Mouse (Mus musculus) heart, embryonic 10.5 days (tissue): Measurements from ENCODE around the gene C5ar1. TPM values are rescaled to one million over a fixed set of nuclear protein-coding genes. Genes with fewer than 3 reads are reported as not detected.
"Not testable (repeated sequence)": the region's sequence is repeated elsewhere in the genome, so short reads cannot be mapped to it uniquely, and the experiment has no call there.

ENCODE experiments used
- DNase-seq: peaks from one replicate; pipeline ENCODE4 v3.0.0-alpha.2; 2017; ENCODE audit warnings: low spot score
- H3K27ac ChIP-seq: fragments of 300-500 bp; sonication (generic); 2 replicates; pipeline ENCODE4 v1.5.1; 2016; ENCODE audit warnings: mild to moderate bottlenecking
- H3K27me3 ChIP-seq: fragments of 300-500 bp; sonication (generic); 2 replicates; pipeline ENCODE4 v1.6.1; 2016; ENCODE audit warnings: mild to moderate bottlenecking; ENCODE audit not compliant: poor library complexity, insufficient read depth, severe bottlenecking
- H3K36me3 ChIP-seq: fragments of 300-500 bp; sonication (generic); 2 replicates; pipeline ENCODE4 v1.6.1; 2016; ENCODE audit warnings: mild to moderate bottlenecking, moderate library complexity
- H3K4me1 ChIP-seq: fragments of 300-500 bp; sonication (generic); 2 replicates; pipeline ENCODE4 v1.6.1; 2016; ENCODE audit warnings: mild to moderate bottlenecking
- H3K4me3 ChIP-seq: fragments of 300-500 bp; sonication (generic); 2 replicates; pipeline ENCODE4 v1.5.1; 2016; ENCODE audit warnings: mild to moderate bottlenecking, moderate library complexity
- H3K9me3 ChIP-seq: fragments of 300-500 bp; sonication (generic); 2 replicates; pipeline ENCODE4 v1.6.1; 2016; ENCODE audit warnings: mild to moderate bottlenecking, moderate library complexity
- WGBS: fragments of 180-500 bp; shearing (Covaris S2); methylation state at CpG from one replicate; pipeline ENCODE4 v1.1.7; 2016; 5-methylcytosine and 5-hydroxymethylcytosine counted together
- polyA plus RNA-seq: library from polyadenylated mRNA; unstranded; fragments of >200 nt; fragmentation: Nextera tagmentation; extraction: Ambion mirVana; gene quantifications from 2 replicates; pipeline ENCODE4 v1.2.1, GENCODE M21; 2016

Gene C5ar1
- polyA plus RNA-seq, 1 experiment from 2014 or later: 1.0 TPM

DNA sequence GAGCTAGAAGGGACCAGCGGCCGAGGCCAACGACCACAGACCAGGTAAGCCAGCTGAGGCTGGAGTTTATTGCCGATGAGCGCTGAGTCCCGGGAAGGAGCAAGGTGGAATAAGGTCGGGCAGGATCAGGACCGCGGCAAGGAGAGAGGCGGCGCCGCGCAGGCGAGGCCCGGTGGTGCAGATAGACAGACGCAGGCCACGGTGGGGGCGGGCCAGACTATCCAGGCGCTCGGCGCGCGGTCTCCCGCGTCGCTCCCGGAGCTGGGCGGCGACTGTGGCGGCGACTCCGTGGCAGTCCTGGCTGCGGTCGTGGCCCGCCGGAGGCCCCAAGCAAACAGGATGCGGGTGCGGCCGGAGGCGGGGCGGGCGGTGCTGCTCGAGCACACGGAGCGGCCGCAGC is 13.3 kb upstream of the C5ar1 start:
- under 1% methylated on average over 46 of the region's 46 CpGs for WGBS
- no peaks in the 10 kb centered on the region for H3K9me3 ChIP-seq
- H3K27ac ChIP-seq: peak overlapping the region; percentile 93
- H3K27me3 ChIP-seq: peaks cover 16% of the 10 kb centered on the region; the same call in 1 of the 2 replicates
- H3K4me1 ChIP-seq: peaks cover 28% of the 10 kb centered on the region
- H3K36me3 ChIP-seq: peaks cover 29% of the 10 kb centered on the region
- peak; percentile 91 for DNase-seq
- H3K4me3 ChIP-seq: peak overlapping the region; percentile 79

DNA sequence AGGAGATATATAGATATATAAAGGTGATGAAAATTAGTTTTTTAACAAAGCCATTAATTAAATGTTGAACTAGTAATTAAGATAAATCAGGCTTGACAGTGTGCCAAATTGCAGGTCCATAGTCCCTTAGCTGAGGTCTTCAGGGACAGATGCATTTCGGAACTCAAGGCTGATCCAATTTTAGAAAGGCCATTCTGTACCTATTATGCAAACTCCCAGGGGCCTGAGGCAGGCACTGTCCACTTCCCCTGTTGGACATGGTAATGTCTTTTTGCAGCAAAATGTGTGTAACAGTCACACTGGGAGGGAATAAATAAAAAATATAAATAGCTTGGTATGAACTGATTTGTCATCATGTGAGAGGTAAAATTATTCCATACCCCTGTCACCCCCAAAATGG is 11.8 kb upstream of the C5ar1 start:
- Histone ChIP-seq H3K9me3 (no peaks in the 10 kb centered on the region), H3K4me1 (peaks cover 28% of the 10 kb centered on the region), H3K36me3 (peaks cover 14% of the 10 kb centered on the region), H3K27ac (no peak overlapping the region), H3K27me3 (peaks cover 16% of the 10 kb centered on the region; the same call in 1 of the 2 replicates), H3K4me3 (no peak overlapping the region)
- DNase-seq: no peak
- 69% methylated on average over 1 of the region's 1 CpGs for WGBS

DNA sequence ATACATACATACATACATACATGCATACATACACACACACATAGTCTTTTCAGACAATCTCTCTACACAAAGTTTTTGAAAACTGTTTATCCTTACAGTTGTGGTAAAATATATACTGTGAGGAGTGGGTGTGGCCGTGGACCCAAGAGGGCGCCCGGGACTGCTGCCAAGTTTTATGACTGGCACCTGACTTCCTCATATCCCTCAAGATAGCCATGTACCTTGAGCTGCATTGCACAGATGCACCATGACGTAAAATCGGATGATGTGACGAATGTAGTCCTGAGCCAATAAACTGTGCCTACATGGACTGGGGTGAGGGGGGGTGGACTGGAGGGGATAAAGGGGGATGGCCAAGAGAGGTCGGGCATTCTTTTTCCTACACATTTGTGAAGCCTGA is 7.3 kb upstream of the C5ar1 start:
- H3K36me3 ChIP-seq, DNase-seq, H3K9me3 ChIP-seq, H3K4me3 ChIP-seq, H3K27ac ChIP-seq, H3K4me1 ChIP-seq: not testable (repeated sequence)
- H3K27me3 ChIP-seq: peaks cover 16% of the 10 kb centered on the region; the same call in 1 of the 2 replicates
- 86% methylated on average over 7 of the region's 7 CpGs for WGBS

DNA sequence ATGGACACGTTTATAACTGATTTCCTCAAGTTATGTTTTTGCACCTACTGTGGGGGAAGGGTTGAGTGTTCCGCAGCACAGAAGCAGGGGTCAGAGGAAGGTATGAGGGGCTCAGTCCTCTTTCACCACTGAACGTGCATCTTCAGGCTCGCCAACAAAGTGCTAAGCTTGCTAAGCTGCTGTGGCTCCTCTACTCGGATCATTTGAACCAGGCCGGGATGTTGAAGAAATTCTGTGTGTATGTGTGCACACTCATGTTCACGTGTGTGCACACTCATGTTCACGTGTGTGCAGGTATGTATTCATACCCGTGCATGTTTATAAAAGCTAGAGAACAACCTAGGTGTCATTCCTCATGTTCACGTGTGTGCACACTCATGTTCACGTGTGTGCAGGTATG is 6.5 kb upstream of the C5ar1 start:
- Histone ChIP-seq H3K27ac (no peak overlapping the region), H3K36me3 (0 out of 2 replicates have a peak, but pooled peaks cover 2% of the 10 kb centered on the region), H3K9me3 (no peaks in the 10 kb centered on the region), H3K4me3 (no peak overlapping the region), H3K27me3 (peaks cover 15% of the 10 kb centered on the region; the same call in 1 of the 2 replicates), H3K4me1 (no peaks in the 10 kb centered on the region)
- no peak for DNase-seq
- WGBS: 78% methylated on average over 11 of the region's 11 CpGs

DNA sequence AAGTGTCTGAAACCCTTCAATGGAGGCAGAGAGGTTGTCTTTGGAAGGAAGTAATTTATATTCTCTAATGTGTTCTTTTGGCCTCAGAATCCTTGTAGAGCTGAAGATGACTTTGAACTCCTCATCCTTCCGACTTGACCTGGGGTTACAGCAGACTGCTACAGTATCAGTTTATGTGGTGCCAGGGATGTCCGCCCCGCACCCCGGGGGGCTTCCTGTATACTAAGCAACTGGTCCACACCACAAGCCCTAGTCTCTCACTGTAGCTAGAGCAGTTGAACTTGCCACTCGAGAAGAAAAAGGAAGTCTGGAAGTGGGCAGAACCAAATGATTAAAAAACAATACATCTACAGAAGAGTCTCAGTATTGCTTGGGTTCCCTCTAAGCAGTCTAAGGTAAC is 4.5 kb upstream of the C5ar1 start:
- Histone ChIP-seq H3K27me3 (no peaks in the 10 kb centered on the region), H3K27ac (no peak overlapping the region), H3K36me3 (0 out of 2 replicates have a peak, but pooled peaks cover 2% of the 10 kb centered on the region), H3K4me1 (no peaks in the 10 kb centered on the region), H3K9me3 (no peaks in the 10 kb centered on the region), H3K4me3 (no peak overlapping the region)
- 84% methylated on average over 5 of the region's 5 CpGs for WGBS
- DNase-seq: no peak

DNA sequence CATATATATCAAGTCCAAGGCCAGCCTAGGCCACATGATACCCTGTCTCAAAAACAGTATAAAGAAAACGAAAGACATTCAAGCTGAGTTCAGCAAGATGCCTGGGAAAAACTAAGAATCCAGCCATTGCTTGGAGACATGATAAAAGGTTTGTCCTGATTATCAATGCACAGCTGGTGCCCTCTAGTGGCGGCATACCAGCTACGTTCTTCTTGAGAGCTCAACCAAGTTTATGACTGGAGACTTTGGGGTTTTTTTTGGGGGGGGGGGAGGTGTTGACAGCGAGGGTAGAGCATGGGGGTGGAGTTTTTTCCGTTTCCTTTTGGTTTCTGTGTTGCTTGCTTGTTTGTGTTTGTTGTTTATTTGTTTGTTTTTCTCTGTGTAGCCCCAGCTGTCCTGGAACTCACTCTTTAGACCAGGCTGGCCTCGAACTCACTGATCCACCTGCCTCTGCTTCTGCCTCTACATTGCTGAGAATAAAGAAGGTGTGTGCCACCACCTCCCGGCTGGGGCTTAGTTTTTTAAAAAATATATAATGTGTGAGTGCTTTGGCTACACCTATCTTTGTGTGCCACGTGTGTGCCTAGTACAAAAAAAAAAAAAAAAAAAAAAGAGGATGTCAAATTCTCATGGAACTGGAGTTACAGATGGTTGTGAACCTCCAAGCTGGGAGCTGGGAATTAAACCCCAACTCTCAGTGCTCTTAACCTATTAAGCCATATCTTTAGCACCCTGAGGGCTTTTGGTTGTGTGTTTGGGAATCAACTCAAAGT is 3.9 kb upstream of the C5ar1 start:
- H3K27me3 ChIP-seq: no peaks in the 10 kb centered on the region
- 31% methylated on average over 8 of the region's 8 CpGs for WGBS

DNA sequence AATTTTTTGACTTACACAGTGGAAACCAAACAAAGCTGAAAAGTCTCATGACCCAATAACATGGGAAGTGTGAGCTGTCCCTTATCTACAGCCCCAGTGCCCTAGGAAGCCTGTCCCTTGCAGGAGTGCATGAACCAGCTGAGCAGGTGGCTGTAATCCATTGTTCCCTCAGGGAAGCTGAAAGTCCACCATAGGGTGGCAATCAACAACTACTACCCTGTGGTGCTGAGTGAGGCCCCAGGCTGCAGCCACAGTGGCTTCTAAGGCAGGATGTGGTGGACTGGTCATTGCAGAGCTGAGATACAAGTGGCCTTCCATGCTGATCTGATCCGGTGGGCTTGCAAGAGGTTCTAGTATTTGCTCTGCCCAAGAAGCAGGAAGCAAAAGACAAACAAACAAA is 1.8 kb upstream of the C5ar1 start:
- DNase-seq: no peak
- no peaks in the 10 kb centered on the region for H3K27me3 ChIP-seq
- H3K27ac ChIP-seq: no peak overlapping the region
- H3K36me3 ChIP-seq: no peaks in the 10 kb centered on the region
- H3K4me3 ChIP-seq: no peak overlapping the region
- 45% methylated on average over 1 of the region's 1 CpGs for WGBS
- no peaks in the 10 kb centered on the region for H3K4me1 ChIP-seq
- no peaks in the 10 kb centered on the region for H3K9me3 ChIP-seq

More for the DNA sequence above, 3.9 kb upstream of the C5ar1 start:
- DNase-seq: no peak
- H3K9me3 ChIP-seq: no peaks in the 10 kb centered on the region
- H3K4me3 ChIP-seq: no peak overlapping the region
- no peaks in the 10 kb centered on the region for H3K36me3 ChIP-seq
- H3K4me1 ChIP-seq: no peaks in the 10 kb centered on the region
- H3K27ac ChIP-seq: no peak overlapping the region

DNA sequence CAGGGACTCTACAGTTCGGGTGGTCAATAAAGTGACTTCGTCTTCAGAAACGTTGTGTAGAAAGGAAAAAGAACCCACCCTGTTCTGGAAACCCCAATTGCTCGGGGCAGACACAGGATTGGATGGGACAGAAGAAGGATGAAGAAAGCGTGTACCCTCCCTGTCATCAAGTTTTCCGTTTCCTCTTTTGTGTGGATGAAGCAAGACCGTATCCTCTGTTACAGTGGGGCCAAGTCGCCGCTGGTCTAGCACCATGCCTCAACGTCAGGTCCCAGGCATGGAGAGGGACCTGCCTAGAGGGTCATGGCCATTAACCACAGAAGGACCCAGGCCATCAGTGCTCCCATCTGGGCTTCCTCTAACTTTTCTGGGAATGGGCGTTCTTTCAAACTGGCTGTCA is 1.5 kb downstream of the C5ar1 start:
- H3K4me3 ChIP-seq: no peak overlapping the region
- no peak overlapping the region for H3K27ac ChIP-seq
- no peaks in the 10 kb centered on the region for H3K9me3 ChIP-seq
- DNase-seq: no peak
- WGBS: 84% methylated on average over 11 of the region's 11 CpGs
- no peaks in the 10 kb centered on the region for H3K36me3 ChIP-seq
- H3K4me1 ChIP-seq: no peaks in the 10 kb centered on the region
- H3K27me3 ChIP-seq: no peaks in the 10 kb centered on the region

DNA sequence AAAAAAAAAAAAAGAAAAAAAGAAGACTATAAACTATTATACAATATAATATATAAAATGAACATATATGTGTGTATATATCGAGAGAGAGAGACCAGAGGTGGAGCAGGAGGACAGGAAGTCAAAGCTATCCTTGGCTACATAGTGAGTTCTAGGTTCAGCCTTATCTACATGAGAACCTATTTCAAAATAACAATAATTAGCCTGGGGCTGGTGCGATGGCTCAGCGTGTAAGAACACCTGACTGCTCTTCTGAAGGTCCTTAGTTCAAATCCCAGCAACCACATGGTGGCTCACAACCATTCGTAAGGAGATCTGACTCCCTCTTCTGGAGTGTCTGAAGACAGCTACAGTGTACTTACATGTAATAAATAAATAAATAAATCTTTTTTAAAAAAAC is 3.4 kb downstream of the C5ar1 start:
- 79% methylated on average over 4 of the region's 4 CpGs for WGBS
- not testable (repeated sequence) for H3K4me1 ChIP-seq, H3K9me3 ChIP-seq, H3K4me3 ChIP-seq, H3K27ac ChIP-seq, DNase-seq, H3K27me3 ChIP-seq, H3K36me3 ChIP-seq

DNA sequence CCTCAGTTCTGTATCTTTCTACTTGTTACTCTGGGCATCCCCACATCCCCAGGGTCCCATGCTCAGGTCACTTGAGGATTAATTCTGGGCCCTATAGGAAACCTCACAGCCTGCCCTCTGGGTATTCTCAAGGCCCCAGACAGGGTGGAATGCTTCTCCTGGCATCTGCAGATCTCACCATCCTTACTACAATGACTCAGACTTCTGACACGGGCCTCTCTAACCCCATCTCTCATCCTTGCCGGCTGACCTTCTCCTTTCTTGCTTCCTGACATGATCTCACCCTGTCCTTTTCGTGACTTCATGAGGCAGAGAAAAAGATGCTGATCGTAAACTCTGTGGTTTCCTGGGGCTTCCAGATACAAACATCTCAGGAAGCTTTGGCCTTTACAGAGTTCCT is 5.1 kb downstream of the C5ar1 start:
- no peaks in the 10 kb centered on the region for H3K4me1 ChIP-seq
- H3K9me3 ChIP-seq: no peaks in the 10 kb centered on the region
- H3K27ac ChIP-seq: no peak overlapping the region
- WGBS: 51% methylated on average over 4 of the region's 4 CpGs
- DNase-seq: no peak
- no peaks in the 10 kb centered on the region for H3K36me3 ChIP-seq
- no peak overlapping the region for H3K4me3 ChIP-seq
- no peaks in the 10 kb centered on the region for H3K27me3 ChIP-seq

DNA sequence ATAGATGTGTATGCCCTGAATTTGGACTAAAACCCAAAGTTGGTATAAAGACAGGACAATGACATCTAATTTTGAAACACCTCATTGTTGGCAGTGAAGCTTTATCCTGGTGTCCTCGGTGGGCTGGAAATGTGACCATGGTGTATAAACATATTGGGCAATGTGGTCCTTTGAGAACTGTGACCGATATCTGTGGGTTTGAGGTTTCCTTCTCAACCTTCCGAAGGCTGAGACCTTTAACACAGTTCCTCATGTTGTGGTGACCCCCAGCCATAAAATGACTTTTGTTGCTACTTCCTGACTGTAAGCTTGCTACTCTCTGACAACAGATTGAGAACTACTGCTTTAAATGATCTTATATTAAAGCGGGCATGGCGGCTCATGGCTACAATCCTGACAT is 8.7 kb downstream of the C5ar1 start:
- Histone ChIP-seq H3K27me3 (no peaks in the 10 kb centered on the region), H3K36me3 (no peaks in the 10 kb centered on the region), H3K4me3 (no peak overlapping the region), H3K9me3 (no peaks in the 10 kb centered on the region), H3K27ac (no peak overlapping the region), H3K4me1 (no peaks in the 10 kb centered on the region; the same call in 1 of the 2 replicates)
- 78% methylated on average over 5 of the region's 5 CpGs for WGBS
- DNase-seq: no peak

DNA sequence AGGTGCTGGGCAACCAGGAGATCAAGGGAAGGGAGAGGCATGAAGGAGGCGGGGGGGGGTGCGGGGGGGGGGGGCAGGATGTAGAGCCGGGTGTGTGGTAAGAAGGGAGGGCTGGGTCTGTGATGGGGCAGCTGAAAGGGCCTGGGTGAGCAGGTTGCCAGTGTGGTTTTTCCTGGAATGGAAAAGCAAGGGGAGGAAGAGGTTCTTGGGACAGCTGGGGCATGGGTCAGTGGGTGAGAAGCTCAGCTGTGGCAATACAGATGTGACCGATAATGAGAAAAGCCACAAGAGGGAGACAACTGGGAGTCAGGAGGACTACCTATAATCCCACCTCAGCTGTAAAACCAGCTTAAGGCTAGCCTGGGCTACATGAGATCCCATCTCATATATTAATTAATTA is 13.4 kb downstream of the C5ar1 start:
- no peak overlapping the region for H3K4me3 ChIP-seq
- WGBS: 17% methylated on average over 2 of the region's 4 CpGs
- DNase-seq: no peak
- peaks cover 6% of the 10 kb centered on the region; the same call in 1 of the 2 replicates for H3K4me1 ChIP-seq
- no peaks in the 10 kb centered on the region for H3K9me3 ChIP-seq
- no peaks in the 10 kb centered on the region for H3K27me3 ChIP-seq
- no peaks in the 10 kb centered on the region for H3K36me3 ChIP-seq
- H3K27ac ChIP-seq: no peak overlapping the region

DNA sequence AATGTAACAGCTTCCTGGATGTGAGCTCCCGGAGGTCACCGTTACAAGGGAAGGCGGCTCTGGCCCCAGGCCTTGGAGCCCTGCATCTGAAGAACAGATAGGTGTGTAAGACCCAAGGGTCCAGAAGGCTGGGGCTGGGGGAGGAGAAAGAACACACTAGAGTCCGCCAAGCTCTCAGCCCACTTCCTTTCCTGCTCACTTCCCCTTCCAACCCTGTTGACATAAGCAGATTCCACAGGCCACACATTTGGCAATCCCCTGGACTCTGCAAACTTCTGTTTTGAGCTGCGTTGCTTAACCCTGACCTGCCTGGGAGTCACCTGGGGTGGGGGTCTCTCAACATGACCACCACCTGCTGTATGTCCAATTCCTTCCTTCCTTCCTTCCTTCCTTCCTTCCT is 15.3 kb downstream of the C5ar1 start, which contains the start of gene C5ar2:
Gene C5ar2 (minus strand): TSS at position 88 of the 400 bp plus-strand sequence.
- DNase-seq: no peak
- H3K4me3 ChIP-seq: no peak within 1 kb of the TSS
- no peaks in the 10 kb centered on the region for H3K36me3 ChIP-seq
- peak within 1 kb of the TSS; percentile 10; the same call in 1 of the 2 replicates for H3K27ac ChIP-seq
- no peaks in the 10 kb centered on the region for H3K9me3 ChIP-seq
- WGBS: 63% methylated on average over 5 of the region's 5 CpGs
- peaks cover 17% of the 10 kb centered on the region; the same call in 1 of the 2 replicates for H3K4me1 ChIP-seq
- no peaks in the 10 kb centered on the region for H3K27me3 ChIP-seq
